Mouse (Mus musculus) midbrain, postnatal 0 days (tissue): ENCODE results near the gene Nup153. TPM values are rescaled to one million over a fixed set of nuclear protein-coding genes. Genes with fewer than 3 reads are reported as not detected.

Source experiments
- ATAC-seq: fragments of 200-750 bp; cut with Nextera tagmentation; 2 replicates; pipeline ENCODE4 v1.8.0; 2017; ENCODE audit warnings: moderate number of reproducible peaks, mild to moderate bottlenecking, moderate TSS enrichment, moderate library complexity; ENCODE audit not compliant: low FRiP score
- DNase-seq: peaks from one replicate; pipeline ENCODE4 v3.0.0-alpha.2; 2015; ENCODE audit warnings: low spot score
- H3K27ac ChIP-seq: fragments of 300-500 bp; sonication (generic); 2 replicates; pipeline ENCODE4 v1.5.1; 2014; ENCODE audit warnings: low read depth, mild to moderate bottlenecking, low read length, mixed read lengths
- H3K27me3 ChIP-seq: fragments of 300-500 bp; sonication (generic); 2 replicates; pipeline ENCODE4 v1.6.1; 2014; ENCODE audit warnings: low read length, control low read depth, mixed read lengths; ENCODE audit not compliant: insufficient read depth
- H3K36me3 ChIP-seq: fragments of 300-500 bp; sonication (generic); 2 replicates; pipeline ENCODE4 v1.6.1; 2014; ENCODE audit warnings: low read length, control low read depth, mixed read lengths; ENCODE audit not compliant: insufficient read depth
- H3K4me1 ChIP-seq: fragments of 300-500 bp; sonication (generic); 2 replicates; pipeline ENCODE4 v1.6.1; 2014; ENCODE audit warnings: mild to moderate bottlenecking, control low read depth, antibody characterized with exemption, low read length, mixed read lengths; ENCODE audit not compliant: insufficient read depth
- H3K4me2 ChIP-seq: fragments of 300-500 bp; sonication (generic); 2 replicates; pipeline ENCODE4 v1.6.1; 2014; ENCODE audit warnings: low read depth, mild to moderate bottlenecking, low read length, mixed read lengths; ENCODE audit not compliant: poor library complexity, severe bottlenecking
- H3K4me3 ChIP-seq: fragments of 300-500 bp; sonication (generic); 2 replicates; pipeline ENCODE4 v1.5.1; 2014; ENCODE audit warnings: low read depth, mild to moderate bottlenecking, low read length, moderate library complexity
- H3K9ac ChIP-seq: fragments of 300-500 bp; sonication (generic); replicated peaks from 2 replicates; pipeline ENCODE4 v1.6.1; 2014; ENCODE audit warnings: mild to moderate bottlenecking, low read length, moderate library complexity, mixed read lengths; ENCODE audit not compliant: poor library complexity, severe bottlenecking
- H3K9me3 ChIP-seq: fragments of 300-500 bp; sonication (generic); 2 replicates; pipeline ENCODE4 v1.6.1; 2016; ENCODE audit warnings: low read length, control low read depth
- CTCF ChIP-seq: IDR thresholded peaks from 2 replicates; pipeline ENCODE4 v1.5.1; 2016; ENCODE audit warnings: antibody characterized with exemption, mild to moderate bottlenecking
- whole genome bisulfite sequencing: fragments of 180-500 bp; shearing (Covaris S2); extraction: QIAGEN DNeasy Blood & Tissue Kit; methylation state at CpG from one replicate; pipeline ENCODE4 v1.1.7; 2014; 5-methylcytosine and 5-hydroxymethylcytosine counted together
- polyA plus RNA-seq: library from polyadenylated mRNA; unstranded; fragments of >200 nt; fragmentation: Nextera tagmentation; extraction: Ambion mirVana; gene quantifications from 2 replicates; pipeline ENCODE4 v1.2.1, GENCODE M21; 2015
- total RNA-seq: library from RNA; depleted of rRNA; stranded (reverse); fragments of >200 nt; gene quantifications from 2 replicates; pipeline ENCODE4 v1.2.3, GENCODE M21; 2014; rRNA removed

The Nup153 gene
- 61.7 and 75.0 TPM in 2 replicates for total RNA-seq
- 11.8 and 12.6 TPM in 2 replicates for polyA plus RNA-seq

- Histone ChIP-seq H3K4me3 (peak within 1 kb of the TSS; percentile 97), H3K27me3 (no peaks in the 10 kb centered on the region), H3K4me2 (peak within 1 kb of the TSS; percentile 64), H3K9me3 (no peaks in the 10 kb centered on the region), H3K36me3 (no peaks in the 10 kb centered on the region), H3K4me1 (peaks cover 14% of the 10 kb centered on the region), H3K27ac (peak within 1 kb of the TSS; percentile 93), H3K9ac (peak within 1 kb of the TSS; percentile 90)
- ATAC-seq (peak; percentile 93), DNase-seq (peak; percentile 98)
- TF ChIP-seq CTCF = no peak
- WGBS = under 1% methylated on average over 40 of the region's 51 CpGs
Measured at GRCm38 (mm10) chr13:46727837-46728268, at the start of gene Nup153. Gene Nup153, minus strand, starts transcription at chr13:46727940.

- H3K27me3 ChIP-seq = no peaks in the 10 kb centered on the region
- TF ChIP-seq CTCF = no peak
- H3K4me2 ChIP-seq = no peak overlapping the region
- WGBS = 93% methylated on average over 3 of the region's 3 CpGs
- H3K4me3 ChIP-seq = no peak overlapping the region
- H3K4me1 ChIP-seq = no peaks in the 10 kb centered on the region
- no peak overlapping the region for H3K27ac ChIP-seq
- H3K36me3 ChIP-seq = peaks cover 16% of the 10 kb centered on the region
- ATAC-seq (no peak), DNase-seq (no peak)
- no peaks in the 10 kb centered on the region for H3K9me3 ChIP-seq
- H3K9ac ChIP-seq = no peak overlapping the region
Measured at GRCm38 (mm10) chr13:46777461-46777860, 49.7 kb upstream of the Nup153 start.

DNA sequence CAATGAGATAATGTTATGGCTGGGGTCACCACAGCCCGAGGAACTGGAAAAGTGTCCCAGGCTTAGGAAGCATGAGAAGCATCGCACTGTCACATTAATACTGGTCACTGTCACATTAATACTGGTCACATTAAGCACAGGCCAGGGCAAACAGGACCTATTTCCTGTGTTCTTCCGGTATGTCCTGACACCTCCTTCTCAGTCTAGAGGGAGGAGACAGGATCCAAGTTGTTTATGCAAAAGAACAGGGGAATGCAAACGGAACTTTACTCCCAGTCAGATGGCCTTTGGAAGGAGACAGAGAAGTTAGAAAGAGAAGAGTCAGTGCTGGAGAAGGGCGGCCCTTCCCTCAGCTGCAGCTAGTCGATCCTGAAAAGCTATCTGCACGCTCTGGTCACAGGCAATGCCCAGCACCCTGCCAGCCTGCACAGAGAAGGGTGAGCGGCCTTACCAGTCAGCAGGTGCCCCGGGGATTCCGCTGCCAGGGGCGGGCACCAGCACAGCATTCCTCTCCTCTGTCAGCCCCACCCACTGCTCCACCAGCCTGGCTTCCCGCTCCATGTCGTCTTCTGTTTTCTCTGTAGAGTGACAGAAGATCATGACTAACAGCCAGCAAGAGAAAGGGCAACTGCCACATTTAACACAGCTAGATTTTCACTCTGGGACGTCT lies 49.0 kb upstream of the Nup153 start:
- 83% methylated on average over 14 of the region's 14 CpGs for WGBS
- no peak for TF ChIP-seq CTCF
- H3K4me1 ChIP-seq = no peaks in the 10 kb centered on the region
- no peaks in the 10 kb centered on the region for H3K9me3 ChIP-seq
- H3K9ac ChIP-seq = no peak overlapping the region
- no peak overlapping the region for H3K4me3 ChIP-seq
- H3K27ac ChIP-seq = no peak overlapping the region
- H3K27me3 ChIP-seq = no peaks in the 10 kb centered on the region
- ATAC-seq = no peak
- DNase-seq = no peak
- H3K4me2 ChIP-seq = no peak overlapping the region
- H3K36me3 ChIP-seq = peaks cover 16% of the 10 kb centered on the region

GRCm38 (mm10) chr13:46774998-46775397 lies 47.3 kb upstream of the Nup153 start:
- Histone ChIP-seq H3K36me3 (peaks cover 23% of the 10 kb centered on the region), H3K4me3 (no peak overlapping the region), H3K4me1 (no peaks in the 10 kb centered on the region), H3K27ac (no peak overlapping the region), H3K9ac (no peak overlapping the region), H3K4me2 (no peak overlapping the region), H3K27me3 (no peaks in the 10 kb centered on the region), H3K9me3 (no peaks in the 10 kb centered on the region)
- no peak for ATAC-seq
- TF ChIP-seq CTCF = no peak
- 93% methylated on average over 5 of the region's 5 CpGs for WGBS
- DNase-seq = no peak

DNA sequence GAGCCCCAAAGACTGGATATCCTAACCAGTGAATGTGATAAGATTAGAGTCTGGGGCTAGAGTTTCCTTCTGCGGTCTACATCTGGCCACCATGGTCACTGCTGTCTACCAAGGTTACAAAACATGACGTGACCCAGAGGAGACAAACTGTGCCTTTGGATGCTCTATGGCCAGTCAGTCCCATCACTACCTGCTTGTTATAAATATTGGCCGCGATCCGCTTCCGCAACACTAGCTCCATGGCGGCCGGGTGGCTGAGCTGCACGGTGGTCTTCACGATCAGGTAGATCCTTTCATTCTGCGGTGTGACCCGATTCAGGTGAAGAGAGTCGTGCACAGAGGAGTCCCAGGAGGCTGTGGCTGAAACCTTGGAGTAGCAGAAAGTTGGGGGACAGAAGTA lies 44.8 kb upstream of the Nup153 start:
- H3K27me3 ChIP-seq = no peaks in the 10 kb centered on the region
- H3K4me3 ChIP-seq = no peak overlapping the region
- ATAC-seq (no peak), DNase-seq (no peak)
- H3K4me2 ChIP-seq = no peak overlapping the region
- no peaks in the 10 kb centered on the region for H3K4me1 ChIP-seq
- H3K9me3 ChIP-seq = no peaks in the 10 kb centered on the region
- 98% methylated on average over 13 of the region's 13 CpGs for WGBS
- no peak overlapping the region for H3K27ac ChIP-seq
- peaks cover 32% of the 10 kb centered on the region for H3K36me3 ChIP-seq
- no peak for TF ChIP-seq CTCF
- H3K9ac ChIP-seq = no peak overlapping the region

GRCm38 (mm10) chr13:46765361-46765760 lies 37.6 kb upstream of the Nup153 start:
- Histone ChIP-seq H3K9me3 (no peaks in the 10 kb centered on the region), H3K27ac (no peak overlapping the region), H3K4me1 (no peaks in the 10 kb centered on the region), H3K4me2 (no peak overlapping the region), H3K4me3 (no peak overlapping the region), H3K27me3 (no peaks in the 10 kb centered on the region), H3K36me3 (peaks cover 23% of the 10 kb centered on the region), H3K9ac (no peak overlapping the region)
- ATAC-seq = no peak
- TF ChIP-seq CTCF = no peak
- 100% methylated on average over 2 of the region's 2 CpGs for WGBS
- no peak for DNase-seq
